Mouse (Mus musculus) heart, adult 2 months (tissue): Measurements from ENCODE around the gene Krcc1. TPM values are rescaled to one million over a fixed set of nuclear protein-coding genes. Genes with fewer than 3 reads are reported as not detected.

ENCODE experiments used
- DNase-seq, 2 experiments: peaks; one replicate each; pipeline ENCODE4 v3.0.0; 2021
- H3K27ac ChIP-seq: fragments of 200-600 bp; 2 replicates; pipeline ENCODE4 v1.8.1; 2022
- H3K27me3 ChIP-seq: fragments of 200-500 bp; 2 replicates; pipeline ENCODE4 v1.6.1; 2012; ENCODE audit warnings: mild to moderate bottlenecking, low read length, inconsistent platforms, mixed read lengths; ENCODE audit not compliant: control insufficient read depth, insufficient read depth
- H3K36me3 ChIP-seq: fragments of 200-500 bp; 2 replicates; pipeline ENCODE4 v1.6.1; 2012; ENCODE audit warnings: low read length, inconsistent platforms; ENCODE audit not compliant: control insufficient read depth, insufficient read depth
- H3K4me1 ChIP-seq: fragments of 200-500 bp; 2 replicates; pipeline ENCODE4 v1.6.1; 2011; ENCODE audit warnings: low read length; ENCODE audit not compliant: control insufficient read depth, insufficient read depth
- H3K4me3 ChIP-seq: fragments of 200-600 bp; 2 replicates; pipeline ENCODE4 v1.8.1; 2022
- H3K79me2 ChIP-seq: fragments of 200-500 bp; replicated peaks from 2 replicates; pipeline ENCODE4 v1.6.1; 2012; ENCODE audit warnings: mild to moderate bottlenecking, inconsistent platforms, low read length, moderate library complexity, mixed read lengths; ENCODE audit not compliant: control insufficient read depth, insufficient read depth
- H3K9ac ChIP-seq: fragments of 200-500 bp; 2 replicates; pipeline ENCODE4 v1.6.1; 2012; ENCODE audit warnings: low read depth, mild to moderate bottlenecking, control low read depth, inconsistent platforms, low read length, mixed read lengths
- CTCF ChIP-seq: fragments of 200-600 bp; IDR thresholded peaks from 2 replicates; pipeline ENCODE4 v1.8.1; 2022; ENCODE audit warnings: antibody characterized with exemption, mild to moderate bottlenecking, moderate library complexity
- EP300 ChIP-seq: fragments of 200-500 bp; IDR thresholded peaks from 2 replicates; pipeline ENCODE4 v1.6.1; 2011; ENCODE audit warnings: low read depth, low read length, control low read depth; ENCODE audit not compliant: insufficient read depth
- POLR2A ChIP-seq: fragments of 200-500 bp; IDR thresholded peaks from 2 replicates; pipeline ENCODE4 v1.6.1; 2011; ENCODE audit warnings: mild to moderate bottlenecking, low read depth, low read length, control low read depth; ENCODE audit not compliant: insufficient read depth
- WGBS: fragments of 180-500 bp; shearing (Covaris S2); methylation state at CpG from one replicate; pipeline ENCODE4 v1.1.7; 2018; 5-methylcytosine and 5-hydroxymethylcytosine counted together
- intact Hi-C: fragments of 180-260 bp; cut with DNase I; formaldehyde crosslinking; loops from one replicate; pipeline ENCODE4 v1.15.1; 2025
- polyA plus RNA-seq: library from polyadenylated mRNA; depleted of rRNA; stranded (reverse); fragments of >200 nt; gene quantifications from 2 replicates; pipeline ENCODE4 v1.2.3, GENCODE M21; 2012
- total RNA-seq, 2 experiments: library from RNA; stranded (reverse); gene quantifications; 2 replicates each; pipeline ENCODE4 v1.2.3; 2021

Gene Krcc1
- total and polyA plus RNA-seq, 3 experiments, result 10.2 to 63.5 (median 56.1) TPM

DNA sequence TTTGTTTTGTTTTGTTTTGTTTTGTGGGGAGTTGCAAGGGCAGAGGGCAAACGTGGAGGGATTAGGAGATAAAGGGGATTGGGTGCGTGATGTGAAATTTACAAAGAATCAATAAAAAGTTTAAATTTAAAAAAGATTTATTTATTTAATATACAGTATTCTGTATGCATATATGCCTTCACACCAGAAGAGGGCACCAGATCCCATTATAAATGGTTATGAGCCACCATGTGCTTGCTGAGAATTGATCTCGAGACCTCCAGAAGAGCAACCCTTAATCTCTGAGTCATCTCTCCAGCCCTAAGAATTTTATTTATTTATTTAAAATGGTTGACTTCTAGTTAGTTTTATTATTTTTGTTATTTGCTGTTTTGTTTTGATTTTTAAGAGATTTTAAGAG, 28.2 kb upstream of the Krcc1 start:
- no peaks in the 10 kb centered on the region for H3K27me3 ChIP-seq
- H3K79me2 ChIP-seq, result no peaks in the 10 kb centered on the region
- no peak overlapping the region for H3K4me3 ChIP-seq
- peaks cover 4% of the 10 kb centered on the region; the same call in 1 of the 2 replicates for H3K4me1 ChIP-seq
- no peak overlapping the region for H3K27ac ChIP-seq
- DNase-seq, result no peak
- intact Hi-C loops, result loop anchor here (5.0 kb wide), 1 partner anchor 154 kb away; no protein-coding TSS in a partner anchor
- TF ChIP-seq POLR2A, result no peak
- TF ChIP-seq CTCF, result peak; percentile 53
- no peak for TF ChIP-seq EP300
- H3K9ac ChIP-seq, result no peak overlapping the region
- H3K36me3 ChIP-seq, result peaks cover 2% of the 10 kb centered on the region; the same call in 1 of the 2 replicates
- 79% methylated on average over 3 of the region's 3 CpGs for WGBS

DNA sequence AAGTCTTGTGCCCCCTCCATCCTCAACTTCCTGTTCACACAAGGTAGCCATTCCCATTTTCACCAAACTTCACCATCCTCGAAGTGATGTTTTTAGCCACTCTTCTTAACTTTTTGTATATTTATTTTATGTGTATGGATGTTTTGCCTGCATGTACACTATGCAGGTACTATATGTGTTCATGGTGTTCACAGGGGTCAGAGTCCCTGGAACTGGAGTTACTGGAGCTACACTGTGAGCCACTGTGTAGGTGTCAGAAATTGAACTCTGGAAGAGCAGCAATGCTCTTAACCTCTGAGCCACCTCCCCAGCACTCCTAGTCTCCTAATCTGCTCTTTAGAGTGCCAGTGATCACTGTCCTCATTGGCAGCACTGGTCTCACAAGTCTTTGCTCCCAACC, 23.1 kb upstream of the Krcc1 start:
- Histone ChIP-seq H3K27ac (no peak overlapping the region), H3K9ac (no peak overlapping the region), H3K79me2 (no peaks in the 10 kb centered on the region), H3K4me1 (peaks cover 5% of the 10 kb centered on the region), H3K4me3 (no peak overlapping the region), H3K27me3 (no peaks in the 10 kb centered on the region), H3K36me3 (peaks cover 10% of the 10 kb centered on the region)
- DNase-seq, result no peak
- intact Hi-C loops, result no loop called here
- TF ChIP-seq CTCF (no peak), EP300 (no peak), POLR2A (no peak)
- 79% methylated on average over 1 of the region's 1 CpGs for WGBS

DNA sequence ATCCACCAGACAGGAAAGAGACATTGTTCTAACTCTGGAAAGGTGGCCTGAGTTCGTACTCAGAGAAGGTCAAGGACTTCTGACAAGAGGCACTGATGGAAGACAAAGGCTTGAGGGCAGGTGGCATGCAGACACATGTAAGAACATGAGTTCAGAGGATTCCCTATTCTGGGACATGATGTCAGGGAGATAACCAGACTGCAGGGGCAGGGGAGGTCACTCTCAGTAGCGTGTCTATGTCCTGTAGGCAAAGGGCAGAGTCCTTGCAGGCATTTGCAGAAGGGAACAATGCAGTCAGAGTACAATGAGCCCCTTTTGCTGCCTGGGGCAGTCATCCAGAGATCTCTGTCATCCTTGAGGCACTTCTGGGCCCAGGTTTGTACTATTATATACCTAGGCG, 21.9 kb upstream of the Krcc1 start:
- Histone ChIP-seq H3K79me2 (no peaks in the 10 kb centered on the region), H3K27ac (peak overlapping the region; percentile 47), H3K36me3 (peaks cover 9% of the 10 kb centered on the region), H3K4me3 (no peak overlapping the region), H3K27me3 (no peaks in the 10 kb centered on the region), H3K4me1 (peaks cover 5% of the 10 kb centered on the region), H3K9ac (no peak overlapping the region)
- 36% methylated on average over 3 of the region's 3 CpGs for WGBS
- TF ChIP-seq EP300 (0 out of 2 replicates have a peak, but pooled peaks have one; percentile 44), POLR2A (no peak), CTCF (no peak)
- no peak for DNase-seq
- intact Hi-C loops, result no loop called here

DNA sequence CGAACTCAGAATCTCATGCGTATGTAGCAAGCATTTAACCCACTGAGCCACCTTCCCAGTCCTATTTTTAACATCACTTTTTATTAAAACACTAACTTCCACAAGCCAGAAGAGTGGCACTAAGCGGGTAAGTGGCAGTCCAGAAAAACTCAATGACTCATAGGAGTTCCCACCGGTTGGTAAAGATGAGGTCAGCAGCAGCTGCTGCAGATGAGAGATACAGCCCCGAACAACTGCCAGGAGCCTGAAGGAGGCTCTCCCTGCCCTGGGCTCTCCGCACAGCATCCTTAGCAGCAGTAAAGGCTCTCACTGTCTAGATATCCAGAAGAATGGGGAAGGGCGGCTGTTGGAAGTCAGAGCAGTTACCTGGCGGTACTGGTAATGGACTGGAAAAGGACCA, 20.5 kb upstream of the Krcc1 start:
- intact Hi-C loops, result no loop called here
- Histone ChIP-seq H3K4me1 (peaks cover 5% of the 10 kb centered on the region), H3K36me3 (peaks cover 9% of the 10 kb centered on the region), H3K27me3 (no peaks in the 10 kb centered on the region), H3K27ac (no peak overlapping the region), H3K79me2 (no peaks in the 10 kb centered on the region), H3K4me3 (no peak overlapping the region), H3K9ac (no peak overlapping the region)
- TF ChIP-seq CTCF (no peak), EP300 (no peak), POLR2A (no peak)
- 52% methylated on average over 8 of the region's 8 CpGs for WGBS
- no peak for DNase-seq

DNA sequence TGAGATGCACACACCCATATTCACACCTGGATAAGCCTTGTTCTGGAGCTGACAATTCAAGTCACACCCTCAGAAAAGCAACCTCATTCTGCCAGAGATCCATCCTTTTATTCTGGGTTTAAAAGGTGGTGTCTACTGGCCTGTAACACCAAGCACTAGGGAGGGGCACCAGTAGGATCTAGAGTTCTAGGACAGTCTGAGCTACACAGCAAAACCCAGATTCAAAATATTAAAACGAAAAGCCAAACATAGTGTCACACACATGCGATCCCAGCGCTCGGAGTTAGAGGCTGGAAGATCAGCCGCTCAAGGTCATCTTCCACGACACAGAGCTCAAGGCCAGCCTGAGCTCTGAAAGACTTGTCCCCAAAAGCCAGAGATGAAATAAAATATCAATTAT, 17.0 kb upstream of the Krcc1 start:
- H3K27me3 ChIP-seq, result no peaks in the 10 kb centered on the region
- TF ChIP-seq EP300 (no peak), POLR2A (no peak), CTCF (no peak)
- H3K27ac ChIP-seq, result no peak overlapping the region; the same call in 1 of the 2 replicates
- peaks cover 17% of the 10 kb centered on the region for H3K36me3 ChIP-seq
- no peak overlapping the region for H3K9ac ChIP-seq
- WGBS, result 62% methylated on average over 6 of the region's 6 CpGs
- no peak for DNase-seq
- H3K79me2 ChIP-seq, result no peaks in the 10 kb centered on the region
- H3K4me1 ChIP-seq, result peaks cover 1% of the 10 kb centered on the region; the same call in 1 of the 2 replicates
- intact Hi-C loops, result no loop called here
- no peak overlapping the region for H3K4me3 ChIP-seq

DNA sequence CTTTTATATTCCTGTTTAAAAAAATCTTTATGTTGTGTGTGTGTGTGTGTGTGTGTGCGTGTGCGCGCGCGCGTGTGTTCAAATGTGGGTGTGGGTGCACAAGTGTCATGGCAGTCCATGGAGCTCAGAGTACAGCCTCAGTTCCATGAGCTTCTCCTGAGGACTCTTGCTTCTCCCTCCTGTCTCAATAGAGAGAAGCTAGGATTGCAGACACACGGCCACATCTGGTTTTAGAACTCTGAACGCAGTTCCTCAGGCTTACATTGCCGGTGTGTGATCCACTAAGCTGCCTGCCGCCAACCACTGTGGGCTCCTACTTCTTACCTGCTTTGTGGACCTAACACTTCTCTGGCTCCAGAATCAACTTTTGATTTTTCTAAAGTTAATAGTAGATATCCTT, 15.3 kb upstream of the Krcc1 start:
- TF ChIP-seq EP300 (no peak), POLR2A (no peak), CTCF (no peak)
- 86% methylated on average over 10 of the region's 10 CpGs for WGBS

More for the DNA sequence above, 15.3 kb upstream of the Krcc1 start:
- Histone ChIP-seq H3K4me3 (no peak overlapping the region), H3K4me1 (no peaks in the 10 kb centered on the region; the same call in 1 of the 2 replicates), H3K9ac (no peak overlapping the region), H3K27me3 (no peaks in the 10 kb centered on the region), H3K27ac (no peak overlapping the region), H3K79me2 (no peaks in the 10 kb centered on the region), H3K36me3 (peaks cover 13% of the 10 kb centered on the region; the same call in 1 of the 2 replicates)
- intact Hi-C loops, result no loop called here
- no peak for DNase-seq
